Mouse (Mus musculus): Measurements from ENCODE around the gene Phf14.

DNA sequence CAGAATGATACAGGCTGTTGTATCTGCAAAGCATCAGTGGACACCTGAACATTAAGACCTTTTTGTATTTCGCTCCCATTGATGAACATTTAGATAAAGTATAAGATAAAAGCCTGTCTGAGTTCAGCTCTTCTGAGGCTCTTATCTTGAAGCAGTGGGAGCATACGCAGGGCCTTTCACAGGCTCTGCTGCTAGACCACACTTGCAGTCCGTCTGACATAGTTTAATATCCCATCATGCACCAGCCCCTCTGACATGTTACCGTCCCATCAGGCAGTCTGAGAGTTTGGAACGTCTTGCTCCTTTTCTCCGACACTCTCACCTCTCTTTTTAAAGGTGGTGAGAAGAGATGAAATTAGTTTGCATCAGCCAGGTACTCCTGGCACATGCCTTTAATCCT is 19.9 kb downstream of the Phf14 start:
- no peak for TF ChIP-seq CTCF (IDR thresholded peaks at IDR 0.05; ENCODE audit: low read depth, low read length)
- no peak for TF ChIP-seq TAL1 (conservative IDR thresholded peaks at IDR 0.05; ENCODE audit: low read depth, low read length)

Measured in G1E (cell line).